Mouse (Mus musculus) ES-E14 (cell line): Measurements from ENCODE around the gene Klf3. TPM values are rescaled to one million over a fixed set of nuclear protein-coding genes. Genes with fewer than 3 reads are reported as not detected.

Experiments
- DNase-seq: peaks from one replicate; pipeline ENCODE4 v3.0.0-alpha.2; 2013; ENCODE audit warnings: low read depth, low spot score
- H3K27ac ChIP-seq: 2 replicates; pipeline ENCODE4 v1.5.1; 2012; ENCODE audit warnings: low read depth, mild to moderate bottlenecking, low read length, moderate library complexity, mixed read lengths; ENCODE audit not compliant: poor library complexity, insufficient read depth, severe bottlenecking
- H3K36me3 ChIP-seq: 2 replicates; pipeline ENCODE4 v1.6.1; 2012; ENCODE audit warnings: mild to moderate bottlenecking, low read length, moderate library complexity, mixed read lengths; ENCODE audit not compliant: control insufficient read depth, poor library complexity, insufficient read depth, severe bottlenecking
- H3K4me1 ChIP-seq, 2 experiments: fragments of 150-350 bp in 1 of 2; sonication (generic) in 1 of 2; 2 replicates each; pipeline ENCODE4 v1.6.1; 2012; ENCODE audit warnings: low read length in 2 of 2, mild to moderate bottlenecking in 1 of 2, mixed read lengths in 1 of 2; ENCODE audit not compliant: control insufficient read depth in 2 of 2, insufficient read depth in 2 of 2, poor library complexity in 1 of 2
- H3K4me3 ChIP-seq, 2 experiments: fragments of 150-350 bp in 1 of 2; sonication (generic) in 1 of 2; 2 replicates each; pipeline ENCODE4 v1.5.1; 2012; ENCODE audit warnings: low read length in 2 of 2, low read depth in 1 of 2, mild to moderate bottlenecking in 1 of 2, mixed read lengths in 1 of 2; ENCODE audit not compliant: insufficient read depth in 1 of 2, poor library complexity in 1 of 2, severe bottlenecking in 1 of 2
- H3K9ac ChIP-seq: 2 replicates; pipeline ENCODE4 v1.6.1; 2012; ENCODE audit warnings: low read depth, mild to moderate bottlenecking, low read length, mixed read lengths; ENCODE audit not compliant: poor library complexity, insufficient read depth, severe bottlenecking
- H3K9me3 ChIP-seq: fragments of 150-350 bp; sonication (generic); 2 replicates; pipeline ENCODE4 v1.6.1; 2012; ENCODE audit warnings: low read depth, mild to moderate bottlenecking, low read length; ENCODE audit not compliant: control insufficient read depth, insufficient read depth
- CHD2 ChIP-seq: IDR thresholded peaks from 2 replicates; pipeline ENCODE4 v1.6.1; 2014; ENCODE audit warnings: mild to moderate bottlenecking, low read depth, low read length, inconsistent platforms
- HCFC1 ChIP-seq: IDR thresholded peaks from 2 replicates; pipeline ENCODE4 v1.6.1; 2012; ENCODE audit warnings: low read length, inconsistent platforms, borderline replicate concordance; ENCODE audit not compliant: insufficient read depth
- MAFK ChIP-seq: IDR thresholded peaks from 2 replicates; pipeline ENCODE4 v1.6.1; 2014; ENCODE audit warnings: mild to moderate bottlenecking, low read depth, low read length, inconsistent platforms; ENCODE audit not compliant: insufficient read depth
- ZC3H11A ChIP-seq: IDR thresholded peaks from 2 replicates; pipeline ENCODE4 v1.6.1; 2012; ENCODE audit warnings: low read depth, mild to moderate bottlenecking, inconsistent platforms, low read length, borderline replicate concordance
- ZNF384 ChIP-seq: IDR thresholded peaks from 2 replicates; pipeline ENCODE4 v1.6.1; 2012; ENCODE audit warnings: low read depth, low read length, inconsistent platforms
- in situ Hi-C, 2 experiments: fragments of 600-800 bp; cut with MboI; formaldehyde crosslinking; loops; one replicate each; pipeline ENCODE4 v1.15.1; 2025; ENCODE audit warnings: low sequenced_read_pairs in 2 of 2, inconsistent platforms in 1 of 2; ENCODE audit not compliant: unreplicated experiment in 2 of 2
- total RNA-seq: library from RNA; depleted of rRNA; stranded (reverse); fragments of 300-350 nt; gene quantifications from 2 replicates; pipeline ENCODE4 v1.2.3, GENCODE M21; 2012

Klf3 gene
- total RNA-seq, 1 experiment: 22.9 TPM

- Histone ChIP-seq H3K27ac (no peak overlapping the region), H3K4me3 (no peak overlapping the region), H3K36me3 (no peaks in the 10 kb centered on the region), H3K9ac (no peak overlapping the region), H3K4me1 (no peaks in the 10 kb centered on the region), H3K9me3 (no peaks in the 10 kb centered on the region)
- no peak for DNase-seq
- TF ChIP-seq CHD2: no peak
- TF ChIP-seq MAFK: no peak
- TF ChIP-seq ZC3H11A: no peak
- no peak for TF ChIP-seq HCFC1
- no peak for TF ChIP-seq ZNF384
- in situ Hi-C loops: no loop called here
Measured at GRCm38 (mm10) chr5:64766626-64767025, 36.6 kb upstream of the Klf3 start.

DNA sequence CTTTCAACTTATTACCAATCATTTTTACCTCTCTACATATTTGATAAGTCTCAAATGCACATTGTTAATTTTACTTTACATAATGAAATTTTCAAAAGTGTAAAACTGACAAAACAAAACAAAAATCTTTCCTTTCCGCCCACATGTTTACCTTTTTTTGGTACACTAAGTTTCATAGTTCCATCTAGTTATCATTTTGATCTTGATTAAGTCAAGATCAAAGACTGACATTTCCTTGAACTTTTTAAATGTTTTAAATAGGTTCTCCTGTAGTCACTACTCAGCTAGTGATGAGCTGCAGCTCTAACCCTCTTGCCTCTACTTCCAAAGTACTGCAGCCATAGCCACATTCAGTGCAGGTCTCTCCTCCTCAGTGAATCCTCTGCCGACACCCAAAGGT lies 31.6 kb upstream of the Klf3 start:
- Histone ChIP-seq H3K9me3 (no peaks in the 10 kb centered on the region), H3K4me3 (no peak overlapping the region), H3K4me1 (no peaks in the 10 kb centered on the region), H3K36me3 (no peaks in the 10 kb centered on the region), H3K9ac (no peak overlapping the region), H3K27ac (no peak overlapping the region)
- TF ChIP-seq HCFC1: no peak
- TF ChIP-seq CHD2: no peak
- TF ChIP-seq ZC3H11A: no peak
- TF ChIP-seq MAFK: no peak
- no peak for TF ChIP-seq ZNF384
- no peak for DNase-seq
- in situ Hi-C loops: no loop called here

DNA sequence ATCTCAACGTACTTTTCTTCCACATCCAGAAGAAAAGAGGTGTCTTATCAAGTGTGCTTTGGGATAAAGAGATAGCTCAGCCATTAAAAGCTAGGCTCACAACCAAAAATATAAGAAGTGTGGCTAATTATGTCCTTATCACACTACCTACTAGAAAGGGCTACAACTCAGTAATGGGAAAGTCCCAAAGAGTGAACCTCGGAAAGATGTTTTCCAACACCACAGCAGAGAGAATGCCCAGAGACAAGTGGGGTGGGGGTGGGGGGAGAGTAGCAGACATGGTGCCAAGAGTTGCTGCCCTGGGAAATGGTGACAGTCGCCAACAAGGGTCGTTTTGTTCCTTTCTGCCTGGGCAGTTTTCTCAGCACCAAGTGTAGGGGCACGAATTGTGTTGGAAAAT lies 25.0 kb upstream of the Klf3 start:
- in situ Hi-C loops: no loop called here
- Histone ChIP-seq H3K27ac (no peak overlapping the region), H3K4me1 (peaks cover 0 to 5% of the 10 kb centered on the region in 2 experiments; a peak in 1 of 4 replicates), H3K9me3 (no peaks in the 10 kb centered on the region), H3K9ac (no peak overlapping the region), H3K4me3 (no peak overlapping the region), H3K36me3 (no peaks in the 10 kb centered on the region)
- TF ChIP-seq CHD2 (no peak), HCFC1 (no peak), ZNF384 (no peak), ZC3H11A (no peak), MAFK (no peak)
- no peak for DNase-seq

GRCm38 (mm10) chr5:64779285-64779684 lies 23.9 kb upstream of the Klf3 start:
- in situ Hi-C loops: no loop called here
- no peak for DNase-seq
- peaks cover 0 to 5% of the 10 kb centered on the region in 2 experiments; a peak in 1 of 4 replicates for H3K4me1 ChIP-seq
- no peaks in the 10 kb centered on the region for H3K9me3 ChIP-seq
- no peaks in the 10 kb centered on the region for H3K36me3 ChIP-seq
- no peak overlapping the region for H3K4me3 ChIP-seq
- TF ChIP-seq MAFK: no peak
- no peak for TF ChIP-seq ZC3H11A
- no peak for TF ChIP-seq HCFC1
- no peak for TF ChIP-seq CHD2
- no peak for TF ChIP-seq ZNF384
- H3K9ac ChIP-seq: no peak overlapping the region
- H3K27ac ChIP-seq: no peak overlapping the region

DNA sequence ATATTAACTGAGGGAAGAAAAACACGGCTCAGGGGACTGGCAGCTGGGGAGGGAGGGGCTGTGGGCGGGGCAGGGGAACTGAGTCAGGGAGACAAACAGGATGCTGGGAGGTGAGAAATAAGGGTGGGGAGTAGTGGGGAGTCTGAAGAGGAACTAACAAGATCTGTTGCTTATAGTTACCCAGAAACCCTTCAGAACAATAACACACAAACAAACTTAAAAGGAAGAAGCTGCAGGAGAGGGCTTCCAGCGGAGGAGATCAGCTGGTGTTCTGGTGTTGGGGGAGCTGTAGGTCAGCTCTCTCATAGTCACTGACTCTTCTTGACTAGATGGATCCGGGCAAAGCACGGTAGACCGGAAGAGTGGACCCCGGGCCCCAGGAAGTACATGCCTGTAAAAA lies 22.4 kb upstream of the Klf3 start:
- H3K36me3 ChIP-seq: no peaks in the 10 kb centered on the region
- DNase-seq: no peak
- H3K9ac ChIP-seq: no peak overlapping the region
- H3K9me3 ChIP-seq: no peaks in the 10 kb centered on the region
- H3K4me1 ChIP-seq: peaks cover 0 to 5% of the 10 kb centered on the region in 2 experiments; a peak in 1 of 4 replicates
- TF ChIP-seq ZNF384 (no peak), CHD2 (no peak), HCFC1 (no peak), MAFK (no peak), ZC3H11A (no peak)
- no peak overlapping the region for H3K27ac ChIP-seq
- peak overlapping the region in 1 of 2 experiments; percentile 43; a peak in 1 of 4 replicates for H3K4me3 ChIP-seq
- in situ Hi-C loops: no loop called here
